Mouse (Mus musculus): ENCODE measurements at regions not wholly inside any gene's neighbourhood (a gene's known extent, or its start where the extent isn't known, plus 50 kb on each side); places are given as distances from the start of the nearest gene placed in this dataset.

DNA sequence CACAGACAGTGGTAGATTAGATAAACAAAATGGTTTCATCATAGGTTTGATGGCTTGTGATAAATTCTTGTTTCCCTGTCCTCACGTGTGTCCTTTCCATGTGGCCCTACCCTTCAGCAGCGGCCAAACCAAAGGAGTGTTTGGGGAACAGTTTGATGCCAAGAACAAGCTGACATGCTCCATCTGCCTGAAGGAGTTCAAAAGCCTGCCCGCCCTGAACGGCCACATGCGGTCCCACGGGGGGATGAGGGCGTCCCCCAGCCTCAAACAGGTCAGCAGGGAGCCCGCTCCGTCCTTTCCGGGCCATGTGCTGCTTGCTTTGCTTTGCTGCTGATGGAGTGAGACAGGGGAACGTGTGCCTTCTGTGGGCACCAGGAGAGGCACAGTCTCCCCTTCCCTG, 51.0 kb upstream of the Mrps10 start:
- Histone ChIP-seq H3K4me1 (ENCODE audit: insufficient read depth) (no peaks in the 10 kb centered on the region), H3K36me3 (ENCODE audit: insufficient read depth) (peaks cover 76% of the 10 kb centered on the region), H3K9ac (no peak overlapping the region), H3K27ac (ENCODE audit: low read depth) (no peak overlapping the region), H3K27me3 (ENCODE audit: insufficient read depth, low read length) (no peaks in the 10 kb centered on the region), H3K9me3 (ENCODE audit: low read depth, low read length) (no peaks in the 10 kb centered on the region), H3K4me2 (no peak overlapping the region), H3K4me3 (ENCODE audit: low read depth, low read length) (no peak overlapping the region)
- WGBS, result 89% methylated on average over 11 of the region's 11 CpGs
- TF ChIP-seq CTCF (IDR thresholded peaks at IDR 0.05; ENCODE audit: low read depth), result no peak
- DNase-seq, result no peak
- no peak for ATAC-seq (ENCODE audit: insufficient read depth)

- no peak for ATAC-seq (ENCODE audit: insufficient read depth)
- DNase-seq, result no peak
- 0 out of 2 replicates have a peak, but pooled peaks have one; percentile 20 for TF ChIP-seq CTCF (IDR thresholded peaks at IDR 0.05; ENCODE audit: low read depth)
- H3K9ac ChIP-seq, result no peak overlapping the region
- no peaks in the 10 kb centered on the region for H3K9me3 ChIP-seq (ENCODE audit: low read depth, low read length)
- peaks cover 42% of the 10 kb centered on the region for H3K36me3 ChIP-seq (ENCODE audit: insufficient read depth)
- H3K27ac ChIP-seq (ENCODE audit: low read depth), result no peak overlapping the region
- no peak overlapping the region for H3K4me2 ChIP-seq
- H3K4me1 ChIP-seq (ENCODE audit: insufficient read depth), result no peaks in the 10 kb centered on the region
- no peaks in the 10 kb centered on the region for H3K27me3 ChIP-seq (ENCODE audit: insufficient read depth, low read length)
- H3K4me3 ChIP-seq (ENCODE audit: low read depth, low read length), result no peak overlapping the region
- 92% methylated on average over 7 of the region's 7 CpGs for WGBS
Observed at GRCm38 (mm10) chr17:47313162-47313561, 55.5 kb upstream of the Mrps10 start.

DNA sequence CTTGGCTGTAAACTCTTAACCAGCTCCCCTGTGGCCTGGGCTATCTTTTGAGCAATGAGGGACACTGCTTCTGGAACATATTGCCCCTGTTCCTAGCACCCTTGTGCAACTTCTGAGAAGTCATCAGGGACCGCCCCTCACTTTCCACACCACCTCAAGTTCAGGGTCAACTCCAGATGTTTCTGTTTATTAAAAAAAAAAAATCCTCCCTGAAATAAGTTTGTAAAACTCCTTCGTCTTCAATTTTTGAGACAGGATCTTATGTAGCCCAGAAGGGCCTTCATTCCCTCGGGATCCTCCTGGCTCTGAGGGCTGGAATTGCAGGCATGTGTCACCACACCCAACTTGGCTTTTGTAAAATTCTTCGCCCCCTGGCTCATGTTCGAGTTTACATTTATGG, 57.4 kb upstream of the Mrps10 start:
- H3K27ac ChIP-seq (ENCODE audit: low read depth), result peak overlapping the region; percentile 10; the same call in 1 of the 2 replicates
- TF ChIP-seq CTCF (IDR thresholded peaks at IDR 0.05; ENCODE audit: low read depth), result peak; percentile 47
- no peak overlapping the region for H3K9ac ChIP-seq
- H3K9me3 ChIP-seq (ENCODE audit: low read depth, low read length), result no peaks in the 10 kb centered on the region
- no peak overlapping the region for H3K4me2 ChIP-seq
- DNase-seq (peak; percentile 66), ATAC-seq (ENCODE audit: insufficient read depth) (no peak)
- H3K27me3 ChIP-seq (ENCODE audit: insufficient read depth, low read length), result no peaks in the 10 kb centered on the region
- peaks cover 27% of the 10 kb centered on the region for H3K36me3 ChIP-seq (ENCODE audit: insufficient read depth)
- no peaks in the 10 kb centered on the region for H3K4me1 ChIP-seq (ENCODE audit: insufficient read depth)
- no peak overlapping the region for H3K4me3 ChIP-seq (ENCODE audit: low read depth, low read length)
- 54% methylated on average over 5 of the region's 5 CpGs for WGBS

GRCm38 (mm10) chr17:47306027-47306761, 62.5 kb upstream of the Mrps10 start:
- no peak overlapping the region for H3K4me3 ChIP-seq (ENCODE audit: low read depth, low read length)
- DNase-seq, result no peak
- no peak overlapping the region for H3K27ac ChIP-seq (ENCODE audit: low read depth)
- WGBS, result 75% methylated on average over 13 of the region's 13 CpGs
- H3K9ac ChIP-seq, result no peak overlapping the region
- ATAC-seq (ENCODE audit: insufficient read depth), result no peak
- H3K4me1 ChIP-seq (ENCODE audit: insufficient read depth), result no peaks in the 10 kb centered on the region
- no peak for TF ChIP-seq CTCF (IDR thresholded peaks at IDR 0.05; ENCODE audit: low read depth)
- no peaks in the 10 kb centered on the region for H3K9me3 ChIP-seq (ENCODE audit: low read depth, low read length)
- no peaks in the 10 kb centered on the region for H3K27me3 ChIP-seq (ENCODE audit: insufficient read depth, low read length)
- 0 out of 2 replicates have a peak, but pooled peaks cover 3% of the 10 kb centered on the region for H3K36me3 ChIP-seq (ENCODE audit: insufficient read depth)
- H3K4me2 ChIP-seq, result no peak overlapping the region

- Histone ChIP-seq H3K9me3 (ENCODE audit: low read depth, low read length) (no peaks in the 10 kb centered on the region), H3K4me2 (no peak overlapping the region), H3K9ac (no peak overlapping the region), H3K4me3 (ENCODE audit: low read depth, low read length) (no peak overlapping the region), H3K27me3 (ENCODE audit: insufficient read depth, low read length) (no peaks in the 10 kb centered on the region), H3K36me3 (ENCODE audit: insufficient read depth) (0 out of 2 replicates have a peak, but pooled peaks cover 3% of the 10 kb centered on the region), H3K27ac (ENCODE audit: low read depth) (no peak overlapping the region), H3K4me1 (ENCODE audit: insufficient read depth) (no peaks in the 10 kb centered on the region)
- no peak for DNase-seq
- no peak for ATAC-seq (ENCODE audit: insufficient read depth)
- 49% methylated on average over 8 of the region's 8 CpGs for WGBS
- no peak for TF ChIP-seq CTCF (IDR thresholded peaks at IDR 0.05; ENCODE audit: low read depth)
Observed at GRCm38 (mm10) chr17:47304463-47305199, 64.1 kb upstream of the Mrps10 start.

DNA sequence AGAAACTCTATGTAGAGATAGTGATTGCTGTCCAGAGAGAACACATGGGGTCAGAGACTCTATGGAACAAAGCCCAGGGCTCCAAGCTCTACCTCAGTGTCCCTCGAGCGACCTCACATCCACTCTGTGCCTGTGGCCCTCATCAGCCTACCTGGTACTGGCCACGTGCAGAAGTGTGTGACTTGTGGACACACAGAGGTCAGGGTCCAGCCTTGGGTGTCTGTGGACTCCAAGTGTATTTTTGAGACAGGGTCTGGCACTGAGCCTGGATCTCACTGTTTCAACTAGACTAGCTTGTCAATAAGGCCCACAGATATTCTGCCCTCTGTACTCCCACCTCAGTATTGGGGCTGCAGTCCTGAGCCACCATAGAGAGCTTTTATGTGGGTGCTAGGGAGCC, 65.1 kb upstream of the Mrps10 start:
- Histone ChIP-seq H3K4me1 (ENCODE audit: insufficient read depth) (no peaks in the 10 kb centered on the region), H3K27me3 (ENCODE audit: insufficient read depth, low read length) (no peaks in the 10 kb centered on the region), H3K4me2 (no peak overlapping the region), H3K9me3 (ENCODE audit: low read depth, low read length) (no peaks in the 10 kb centered on the region), H3K36me3 (ENCODE audit: insufficient read depth) (0 out of 2 replicates have a peak, but pooled peaks cover 3% of the 10 kb centered on the region), H3K9ac (no peak overlapping the region), H3K27ac (ENCODE audit: low read depth) (no peak overlapping the region), H3K4me3 (ENCODE audit: low read depth, low read length) (no peak overlapping the region)
- DNase-seq (no peak), ATAC-seq (ENCODE audit: insufficient read depth) (no peak)
- no peak for TF ChIP-seq CTCF (IDR thresholded peaks at IDR 0.05; ENCODE audit: low read depth)
- 86% methylated on average over 3 of the region's 3 CpGs for WGBS

GRCm38 (mm10) chr17:47298396-47298919, 70.2 kb upstream of the Mrps10 start:
- Histone ChIP-seq H3K4me1 (ENCODE audit: insufficient read depth) (peaks cover 22% of the 10 kb centered on the region), H3K4me2 (no peak overlapping the region), H3K36me3 (ENCODE audit: insufficient read depth) (no peaks in the 10 kb centered on the region), H3K27ac (ENCODE audit: low read depth) (no peak overlapping the region), H3K27me3 (ENCODE audit: insufficient read depth, low read length) (no peaks in the 10 kb centered on the region), H3K4me3 (ENCODE audit: low read depth, low read length) (no peak overlapping the region), H3K9me3 (ENCODE audit: low read depth, low read length) (no peaks in the 10 kb centered on the region), H3K9ac (no peak overlapping the region)
- DNase-seq (no peak), ATAC-seq (ENCODE audit: insufficient read depth) (no peak)
- no peak for TF ChIP-seq CTCF (IDR thresholded peaks at IDR 0.05; ENCODE audit: low read depth)
- 80% methylated on average over 6 of the region's 6 CpGs for WGBS
